ENCODE assay signal across 9 mouse cellular contexts in genomic region chr15:101042613-101043012, GRCm38 (mm10). TPM values are rescaled to one million over a fixed set of nuclear protein-coding genes. Genes with fewer than 3 reads are reported as not detected.
DNase-seq lines count a peak whose midpoint lies in the region; ATAC-seq and TF ChIP-seq lines count a peak whose summit lies in the region.
"Had no signal": no experiment of that assay in that cellular context is flagged by ENCODE, and none has a peak within 500 bp of the region (broad histone marks: within the 10 kb centered on the region; RNA-seq: fewer than 3 reads in every experiment).

No protein-coding gene starts in this region.

- peaks cover 14% of the 10 kb centered on the region for H3K4me1 ChIP-seq in forebrain, embryonic 11.5 days (replicated peaks; ENCODE audit: control insufficient read depth, insufficient read depth, low read length)
- peaks cover 15% of the 10 kb centered on the region for H3K4me1 ChIP-seq in forebrain, embryonic 15.5 days
- H3K4me1 ChIP-seq in thymus, adult 2 months (replicated peaks; ENCODE audit: control insufficient read depth, insufficient read depth, low read length): no peaks in the 10 kb centered on the region
- peaks cover 5% of the 10 kb centered on the region for H3K4me1 ChIP-seq in liver, postnatal 0 days (ENCODE audit: insufficient read depth)

- TF ChIP-seq EP300 in liver, postnatal 0 days (IDR thresholded peaks at IDR 0.05; ENCODE audit: low read depth): no peak

- peak; percentile 80 for DNase-seq in forebrain, embryonic 11.5 days (ENCODE audit: low spot score)
- DNase-seq in thymus, adult 2 months: peak; percentile 41
- no peak for DNase-seq in thymus, adult 18-20 months
- peak; percentile 76 to 83 for DNase-seq in cerebellum, postnatal 25 days
- peak; percentile 66 for DNase-seq in kidney, adult 9 months
- DNase-seq in liver, postnatal 0 days: peak; percentile 66
- peak; percentile 17 to 62 for DNase-seq in spleen, postnatal 10 days (ENCODE audit: low spot score in 2 of 2)

- ATAC-seq in forebrain, embryonic 11.5 days (replicated peaks; ENCODE audit: low FRiP score): no peak
- ATAC-seq in forebrain, embryonic 15.5 days (replicated peaks): no peak
- no peak for ATAC-seq in liver, postnatal 0 days

- no peaks in the 10 kb centered on the region; the same call in 1 of the 2 replicates for H3K36me3 ChIP-seq in forebrain, embryonic 11.5 days (ENCODE audit: control insufficient read depth, insufficient read depth, low read length)
- peaks cover 22% of the 10 kb centered on the region; the same call in 1 of the 2 replicates for H3K36me3 ChIP-seq in forebrain, embryonic 15.5 days
- H3K36me3 ChIP-seq in thymus, adult 2 months (ENCODE audit: control insufficient read depth, insufficient read depth, low read length): no peaks in the 10 kb centered on the region
- no peaks in the 10 kb centered on the region for H3K36me3 ChIP-seq in liver, postnatal 0 days (replicated peaks; ENCODE audit: insufficient read depth, low read length)

- no peak overlapping the region for H3K4me2 ChIP-seq in forebrain, embryonic 11.5 days (ENCODE audit: low read depth, low read length, severe bottlenecking)
- H3K4me2 ChIP-seq in forebrain, embryonic 15.5 days (replicated peaks): no peak overlapping the region
- H3K4me2 ChIP-seq in liver, postnatal 0 days (ENCODE audit: low read depth, low read length): no peak overlapping the region
- H3K4me2 ChIP-seq: hindbrain, embryonic 15.5 days had no signal

- peaks cover 41% of the 10 kb centered on the region for H3K27me3 ChIP-seq in forebrain, embryonic 11.5 days (ENCODE audit: control insufficient read depth, insufficient read depth, low read length)
- H3K27me3 ChIP-seq in forebrain, embryonic 15.5 days: peaks cover 40% of the 10 kb centered on the region
- peaks cover 18% of the 10 kb centered on the region; the same call in 1 of the 2 replicates for H3K27me3 ChIP-seq in thymus, adult 2 months (ENCODE audit: control insufficient read depth, insufficient read depth, low read length)
- peaks cover 89% of the 10 kb centered on the region for H3K27me3 ChIP-seq in liver, postnatal 0 days (ENCODE audit: insufficient read depth, low read length)

- H3K4me3 ChIP-seq in forebrain, embryonic 11.5 days (ENCODE audit: low read depth, low read length): no peak overlapping the region
- H3K4me3 ChIP-seq in forebrain, embryonic 15.5 days: no peak overlapping the region
- no peak overlapping the region for H3K4me3 ChIP-seq in thymus, adult 2 months (ENCODE audit: control insufficient read depth, insufficient read depth, low read length)
- H3K4me3 ChIP-seq in liver, postnatal 0 days (ENCODE audit: low read depth, low read length): no peak overlapping the region
- H3K4me3 ChIP-seq: hindbrain, embryonic 15.5 days had no signal

- no peak overlapping the region for H3K27ac ChIP-seq in forebrain, embryonic 11.5 days (ENCODE audit: low read depth, low read length)
- H3K27ac ChIP-seq in forebrain, embryonic 15.5 days (replicated peaks): no peak overlapping the region
- no peak overlapping the region for H3K27ac ChIP-seq in thymus, adult 2 months (ENCODE audit: control insufficient read depth, insufficient read depth, low read length)
- no peak overlapping the region for H3K27ac ChIP-seq in liver, postnatal 0 days (ENCODE audit: low read depth)
- H3K27ac ChIP-seq: hindbrain, embryonic 15.5 days had no signal

- H3K9ac ChIP-seq in forebrain, embryonic 11.5 days (ENCODE audit: low read length): no peak overlapping the region
- H3K9ac ChIP-seq in forebrain, embryonic 15.5 days (replicated peaks): no peak overlapping the region
- H3K9ac ChIP-seq in liver, postnatal 0 days (replicated peaks): no peak overlapping the region
- H3K9ac ChIP-seq: hindbrain, embryonic 15.5 days had no signal

- no peak for TF ChIP-seq POLR2A in thymus, adult 2 months (IDR thresholded peaks at IDR 0.05; ENCODE audit: control insufficient read depth, extremely low read depth, insufficient read depth, low read length, poor library complexity)

- 26% methylated on average over 6 of the region's 6 CpGs for WGBS in forebrain, embryonic 11.5 days
- WGBS in forebrain, embryonic 15.5 days: 27% methylated on average over 6 of the region's 6 CpGs
- 32% methylated on average over 6 of the region's 6 CpGs for WGBS in thymus, adult 2 months
- WGBS in liver, postnatal 0 days (ENCODE audit: insufficient replicate concordance): 19% methylated on average over 6 of the region's 6 CpGs

- no peak for TF ChIP-seq CTCF in thymus, adult 2 months (IDR thresholded peaks at IDR 0.05; ENCODE audit: borderline replicate concordance, control insufficient read depth, extremely low read depth, insufficient read depth, low read length, poor library complexity)
- peak; percentile 68 for TF ChIP-seq CTCF in liver, postnatal 0 days (IDR thresholded peaks at IDR 0.05; ENCODE audit: low read depth)

- no peaks in the 10 kb centered on the region for H3K9me3 ChIP-seq in forebrain, embryonic 11.5 days (ENCODE audit: control insufficient read depth, low read length)
- no peaks in the 10 kb centered on the region for H3K9me3 ChIP-seq in forebrain, embryonic 15.5 days
- H3K9me3 ChIP-seq in liver, postnatal 0 days (ENCODE audit: low read length): no peaks in the 10 kb centered on the region
- H3K9me3 ChIP-seq: hindbrain, embryonic 15.5 days had no signal

RNA-seq across cellular contexts. Expression of gene Gm47841, which starts 4.6 kb away (rescaled TPM):
- polyA plus RNA-seq in forebrain, embryonic 11.5 days (2014; fragmentation: Nextera tagmentation; extraction: Ambion mirVana): not detected in 2 replicates
- polyA plus RNA-seq in forebrain, embryonic 15.5 days (2015; fragmentation: Nextera tagmentation; extraction: Ambion mirVana): not detected in 2 replicates
- polyA plus RNA-seq in thymus, adult 2 months (2012; rRNA removed): not detected in 2 replicates
- polyA plus RNA-seq in liver, postnatal 0 days (2015; fragmentation: Nextera tagmentation; extraction: Ambion mirVana): not detected in 2 replicates
- polyA plus RNA-seq: hindbrain, embryonic 15.5 days had no signal

RNA-seq across cellular contexts. Expression of gene Fignl2, which starts 35.8 kb away (rescaled TPM):
- 0.52 and 0.76 TPM in 2 replicates for polyA plus RNA-seq in forebrain, embryonic 11.5 days (2014; fragmentation: Nextera tagmentation; extraction: Ambion mirVana)
- polyA plus RNA-seq in forebrain, embryonic 15.5 days (2015; fragmentation: Nextera tagmentation; extraction: Ambion mirVana): not detected in 2 replicates
- 0.86 and 1.4 TPM in 2 replicates for polyA plus RNA-seq in thymus, adult 2 months (2012; rRNA removed)
- 0.18 and 0.26 TPM in 2 replicates for polyA plus RNA-seq in liver, postnatal 0 days (2015; fragmentation: Nextera tagmentation; extraction: Ambion mirVana)

Comparison
In these comparisons a context has a peak if more than half of its experiments do, and no peak if none do; other contexts are left out.
1. DNase-seq: peak in forebrain, embryonic 11.5 days (single experiment), thymus, adult 2 months (single experiment), cerebellum, postnatal 25 days (2 of 2), kidney, adult 9 months (single experiment), liver, postnatal 0 days (single experiment) and spleen, postnatal 10 days (2 of 2); none in thymus, adult 18-20 months (0 of 2).